Mouse (Mus musculus): ENCODE results near the gene Eif2s1. TPM values are rescaled to one million over a fixed set of nuclear protein-coding genes. Genes with fewer than 3 reads are reported as not detected.
"Not testable (repeated sequence)": the region's sequence is repeated elsewhere in the genome, so short reads cannot be mapped to it uniquely, and the experiment has no call there.

Gene Eif2s1
- total RNA-seq, 4 experiments from 2014 or later: 41.5 to 55.3 (median 44.0) TPM

DNA sequence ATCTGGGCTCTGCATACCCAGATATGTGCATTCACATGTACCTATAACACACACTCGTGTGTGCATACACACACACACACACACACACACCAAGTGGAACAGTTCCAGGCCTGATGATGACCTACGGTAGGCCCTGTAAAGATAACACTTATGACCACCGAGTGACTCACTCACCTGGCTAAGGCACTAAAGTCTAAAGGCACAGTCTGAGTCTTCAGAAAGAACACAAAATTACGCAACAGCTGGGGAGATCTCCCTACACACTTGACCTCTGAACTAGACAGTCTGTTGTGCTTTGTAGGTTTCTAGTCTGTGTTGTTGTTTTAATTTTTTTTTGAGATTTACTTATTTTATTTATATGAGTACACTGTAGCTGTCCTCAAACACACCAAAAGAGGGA lies 52.8 kb downstream of the Eif2s1 start:
- no peak for DNase-seq (ENCODE audit: low spot score in 2 of 2)

GRCm38 (mm10) chr12:78915561-78915960 lies 53.9 kb downstream of the Eif2s1 start:
- no peak for DNase-seq (ENCODE audit: low spot score in 2 of 2)

- no peak for DNase-seq (ENCODE audit: low spot score in 2 of 2)
Observed at GRCm38 (mm10) chr12:78916278-78916677, 54.7 kb downstream of the Eif2s1 start.

DNA sequence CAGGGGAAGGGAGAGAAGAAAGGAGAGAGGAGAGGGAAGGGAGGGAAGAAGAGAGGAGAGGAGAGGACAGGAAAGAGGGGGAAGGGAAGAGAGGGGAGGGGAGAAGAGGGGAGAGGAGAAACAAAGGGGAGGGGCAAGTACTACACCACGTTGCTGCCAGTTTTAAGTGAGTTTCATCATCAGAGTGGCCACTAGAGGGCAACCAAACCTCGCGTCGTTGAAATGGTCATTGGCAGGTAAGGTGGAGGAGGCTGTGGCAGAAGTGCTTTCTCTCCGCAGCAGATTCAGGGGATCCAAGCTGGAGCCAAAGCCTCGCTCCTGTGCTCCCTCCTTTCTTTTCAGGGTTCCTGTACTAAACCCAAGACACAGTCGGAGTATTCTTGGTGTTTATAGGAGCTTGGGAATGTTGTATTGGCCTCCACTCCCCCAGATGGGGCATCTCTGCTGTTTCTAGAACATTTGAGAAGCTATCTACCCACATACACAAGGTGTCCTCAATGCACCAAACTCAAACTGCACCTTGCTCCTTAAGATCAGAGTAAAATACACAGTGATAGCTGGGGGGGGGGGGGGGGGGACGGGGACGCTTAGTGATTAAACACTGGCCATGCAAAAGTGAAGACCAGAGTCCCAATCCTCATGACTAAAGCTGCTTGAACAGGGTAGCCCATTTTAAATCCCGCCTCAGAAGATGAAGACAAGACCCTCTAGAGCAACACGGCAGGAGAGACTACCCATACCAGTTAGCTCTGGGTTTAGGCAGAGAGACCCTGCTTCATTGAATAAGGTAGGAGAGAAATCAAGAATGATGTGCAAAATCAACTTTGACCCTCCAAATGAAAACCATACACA lies 56.8 kb downstream of the Eif2s1 start:
- peak; percentile 64 to 68 for DNase-seq (ENCODE audit: low spot score in 2 of 2)

- DNase-seq (ENCODE audit: low spot score in 2 of 2): peak; percentile 37 to 69
Observed at GRCm38 (mm10) chr12:78919079-78919712, 57.6 kb downstream of the Eif2s1 start.

DNA sequence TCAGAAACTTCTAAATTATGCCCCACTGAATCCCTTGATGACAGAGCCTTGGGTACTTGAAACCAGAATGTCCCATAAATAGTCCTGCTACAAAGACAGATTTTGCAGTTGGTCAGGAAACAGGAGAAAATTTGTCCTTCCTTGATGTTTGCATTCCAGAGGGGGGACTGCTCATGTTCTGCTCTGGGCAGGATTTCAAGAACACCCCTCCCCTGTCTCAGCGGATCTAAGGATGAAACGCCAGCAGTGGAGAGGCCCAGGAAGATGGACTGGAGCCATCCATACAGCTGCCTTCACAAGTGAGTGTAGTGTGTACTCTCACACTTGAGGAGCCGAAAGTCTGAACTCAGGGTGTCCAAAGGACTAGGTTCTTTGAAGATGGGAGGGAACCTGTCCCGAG lies 59.8 kb downstream of the Eif2s1 start:
- DNase-seq (ENCODE audit: low spot score in 2 of 2): no peak

- DNase-seq (ENCODE audit: low spot score in 2 of 2): no peak
Observed at GRCm38 (mm10) chr12:78922058-78922457, 60.4 kb downstream of the Eif2s1 start.

DNA sequence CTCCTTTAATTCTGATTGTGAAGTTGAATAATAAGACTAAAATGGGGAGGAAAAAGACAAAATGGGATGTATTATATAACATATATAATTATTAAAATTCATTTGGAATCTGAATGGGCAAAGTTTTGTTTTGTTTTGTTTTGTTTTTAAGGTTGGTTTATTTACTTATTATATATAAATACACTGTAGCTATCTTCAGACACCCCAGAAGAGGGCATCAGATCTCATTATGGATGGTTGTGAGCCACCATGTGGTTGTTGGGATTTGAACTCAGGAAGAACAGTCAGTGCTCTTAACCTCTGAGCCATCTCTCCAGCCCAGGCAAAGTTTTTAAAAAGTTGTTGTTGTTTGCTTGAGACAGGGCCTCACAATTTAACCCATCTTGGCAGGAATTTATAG lies 61.4 kb downstream of the Eif2s1 start:
- DNase-seq (ENCODE audit: low spot score in 2 of 2): not testable (repeated sequence)

GRCm38 (mm10) chr12:78923539-78924189 lies 62.0 kb downstream of the Eif2s1 start:
- DNase-seq (ENCODE audit: low spot score in 2 of 2): no peak

- no peak for DNase-seq (ENCODE audit: low spot score in 2 of 2)
Observed at GRCm38 (mm10) chr12:78927287-78927686, 65.7 kb downstream of the Eif2s1 start.

- DNase-seq (ENCODE audit: low spot score in 2 of 2): no peak
Observed at GRCm38 (mm10) chr12:78929900-78930299, 68.3 kb downstream of the Eif2s1 start.

GRCm38 (mm10) chr12:78936494-78936893 lies 74.9 kb downstream of the Eif2s1 start:
- no peak for DNase-seq (ENCODE audit: low spot score in 2 of 2)

Other genes starting within 250 kb of the Eif2s1 start
- under 1 TPM; 0.74 to 0.94 (median 0.84) TPM for gene Fam71d, start 170.3 kb upstream of the Eif2s1 start, total RNA-seq (2022)
- 10 to 100 TPM; 24.5 to 29.2 (median 27.1) TPM for gene Mpp5, start 112.9 kb upstream of the Eif2s1 start, total RNA-seq (2022)
- gene Atp6v1d, start 181 bp upstream of the Eif2s1 start, total RNA-seq (2022): 100 to 1,000 TPM; 280 to 292 (median 289) TPM
- gene Plek2, start 45.1 kb downstream of the Eif2s1 start, total RNA-seq (2022): under 1 TPM in 1 of 4 experiments, not detected in 3; 0.38 TPM
- gene Tmem229b, start 145.8 kb downstream of the Eif2s1 start, total RNA-seq (2022): 10 to 100 TPM; 26.9 to 30.3 (median 28.3) TPM
- gene Plekhh1, start 167.3 kb downstream of the Eif2s1 start, total RNA-seq (2022): 10 to 100 TPM; 21.1 to 27.5 (median 25.0) TPM
- 10 to 100 TPM in 2 of 4 experiments, 1 to 10 TPM in 2; 8.1 to 12.4 (median 9.7) TPM for gene Pigh, start 227.8 kb downstream of the Eif2s1 start, total RNA-seq (2022)